Mouse (Mus musculus) 3T3-L1 (cell line): ENCODE results near the gene Hist2h3c1.
"Not testable (repeated sequence)": the region's sequence is repeated elsewhere in the genome, so short reads cannot be mapped to it uniquely, and the experiment has no call there.

Source experiments
- DNase-seq: peaks from one replicate; pipeline ENCODE4 v3.0.0-alpha.2; 2015; ENCODE audit warnings: low read depth, low spot score

The Hist2h3c1 gene

GRCm38 (mm10) chr3:96284457-96284856 is 38.0 kb downstream of the Hist2h3c1 start:
- DNase-seq = peak; percentile 56

GRCm38 (mm10) chr3:96287334-96287733 is 40.8 kb downstream of the Hist2h3c1 start:
- not testable (repeated sequence) for DNase-seq

- no peak for DNase-seq
Observed at GRCm38 (mm10) chr3:96289201-96289600, 42.7 kb downstream of the Hist2h3c1 start.

- DNase-seq = not testable (repeated sequence)
Observed at GRCm38 (mm10) chr3:96290727-96291126, 44.2 kb downstream of the Hist2h3c1 start.

- no peak for DNase-seq
Observed at GRCm38 (mm10) chr3:96292641-96293040, 46.2 kb downstream of the Hist2h3c1 start.

- no peak for DNase-seq
Observed at GRCm38 (mm10) chr3:96293368-96293767, 46.9 kb downstream of the Hist2h3c1 start.

- DNase-seq = no peak
Observed at GRCm38 (mm10) chr3:96293787-96294186, 47.3 kb downstream of the Hist2h3c1 start, which contains the start of gene Fcgr1. Gene Fcgr1, minus strand, starts transcription at chr3:96293969.
